Mouse (Mus musculus) midbrain, embryonic 13.5 days (tissue): ENCODE measurements around the gene Kirrel3. TPM values are rescaled to one million over a fixed set of nuclear protein-coding genes. Genes with fewer than 3 reads are reported as not detected.

Source experiments
- ATAC-seq: fragments of 200-750 bp; cut with Nextera tagmentation; 2 replicates; pipeline ENCODE4 v1.8.0; 2017; ENCODE audit warnings: mild to moderate bottlenecking, moderate TSS enrichment, moderate library complexity
- H3K27ac ChIP-seq: fragments of 300-500 bp; sonication (generic); 2 replicates; pipeline ENCODE4 v1.5.1; 2015; ENCODE audit warnings: inconsistent platforms, mild to moderate bottlenecking, moderate library complexity
- H3K27me3 ChIP-seq: fragments of 300-500 bp; sonication (generic); 2 replicates; pipeline ENCODE4 v1.6.1; 2015; ENCODE audit warnings: mild to moderate bottlenecking, inconsistent platforms
- H3K36me3 ChIP-seq: fragments of 300-500 bp; sonication (generic); 2 replicates; pipeline ENCODE4 v1.6.1; 2015; ENCODE audit warnings: mild to moderate bottlenecking, inconsistent platforms
- H3K4me1 ChIP-seq: fragments of 300-500 bp; sonication (generic); replicated peaks from 2 replicates; pipeline ENCODE4 v1.6.1; 2015; ENCODE audit warnings: inconsistent platforms
- H3K4me2 ChIP-seq: fragments of 300-500 bp; sonication (generic); replicated peaks from 2 replicates; pipeline ENCODE4 v1.6.1; 2015; ENCODE audit warnings: moderate library complexity, mild to moderate bottlenecking, inconsistent platforms
- H3K4me3 ChIP-seq: fragments of 300-500 bp; sonication (generic); replicated peaks from 2 replicates; pipeline ENCODE4 v1.5.1; 2015; ENCODE audit warnings: mild to moderate bottlenecking, inconsistent platforms
- H3K9ac ChIP-seq: fragments of 300-500 bp; sonication (generic); replicated peaks from 2 replicates; pipeline ENCODE4 v1.6.1; 2015; ENCODE audit warnings: mild to moderate bottlenecking, inconsistent platforms
- H3K9me3 ChIP-seq: fragments of 300-500 bp; sonication (generic); 2 replicates; pipeline ENCODE4 v1.6.1; 2016; ENCODE audit warnings: mild to moderate bottlenecking, inconsistent platforms
- WGBS: fragments of 180-500 bp; shearing (Covaris S2); methylation state at CpG from one replicate; pipeline ENCODE4 v1.1.7; 2015; 5-methylcytosine and 5-hydroxymethylcytosine counted together
- polyA plus RNA-seq: library from polyadenylated mRNA; unstranded; fragments of >200 nt; fragmentation: Nextera tagmentation; extraction: Ambion mirVana; gene quantifications from 2 replicates; pipeline ENCODE4 v1.2.1, GENCODE M21; 2015

Gene Kirrel3
- polyA plus RNA-seq, 1 experiment from 2014 or later = 24.0 TPM

DNA sequence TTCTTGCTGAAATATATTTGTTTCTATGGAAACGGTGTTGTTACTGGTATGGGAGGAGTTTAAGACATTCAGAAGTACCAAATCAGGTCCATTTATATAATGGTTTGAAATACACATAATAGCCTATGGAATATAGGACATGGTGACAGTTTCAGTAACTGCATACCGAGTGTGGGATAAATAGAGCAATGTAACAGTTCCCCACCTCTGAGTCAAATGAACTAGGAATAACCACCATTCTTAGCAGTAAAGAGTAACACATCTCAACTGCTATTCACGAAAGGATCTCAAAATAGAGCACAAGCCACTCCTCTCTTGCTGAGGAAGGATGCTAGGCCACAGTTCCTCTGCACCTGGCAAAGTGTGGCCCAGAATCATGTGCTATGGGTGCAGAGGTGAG is 434.4 kb downstream of the Kirrel3 start:
- Histone ChIP-seq H3K4me2 (no peak overlapping the region), H3K9me3 (no peaks in the 10 kb centered on the region), H3K4me3 (no peak overlapping the region), H3K9ac (no peak overlapping the region), H3K27ac (no peak overlapping the region), H3K4me1 (peaks cover 27% of the 10 kb centered on the region), H3K27me3 (no peaks in the 10 kb centered on the region), H3K36me3 (no peaks in the 10 kb centered on the region)
- 82% methylated on average over 3 of the region's 3 CpGs for WGBS
- ATAC-seq = no peak

DNA sequence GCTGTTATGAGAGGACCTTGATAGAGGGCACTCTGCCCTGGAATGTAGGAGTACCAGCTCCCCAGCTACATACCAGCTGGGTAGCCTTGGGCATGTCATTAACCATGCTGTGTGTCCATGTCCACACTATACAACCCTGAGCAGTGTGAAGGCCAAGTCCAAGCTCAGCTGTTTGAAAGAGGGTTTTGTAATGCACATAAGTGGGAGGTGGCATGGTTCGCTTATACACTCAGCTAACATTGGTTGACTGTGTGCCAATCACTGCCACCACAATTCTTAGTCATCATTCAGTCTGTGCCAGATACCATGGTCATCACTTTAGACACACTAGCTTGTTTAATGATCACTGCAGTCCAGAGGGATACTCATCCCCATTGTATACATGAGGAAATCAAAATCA is 436.2 kb downstream of the Kirrel3 start:
- 68% methylated on average over 1 of the region's 1 CpGs for WGBS
- Histone ChIP-seq H3K36me3 (no peaks in the 10 kb centered on the region), H3K27ac (no peak overlapping the region), H3K4me1 (peaks cover 27% of the 10 kb centered on the region), H3K9ac (no peak overlapping the region), H3K9me3 (no peaks in the 10 kb centered on the region), H3K27me3 (no peaks in the 10 kb centered on the region), H3K4me2 (no peak overlapping the region), H3K4me3 (no peak overlapping the region)
- ATAC-seq = peak; percentile 59

DNA sequence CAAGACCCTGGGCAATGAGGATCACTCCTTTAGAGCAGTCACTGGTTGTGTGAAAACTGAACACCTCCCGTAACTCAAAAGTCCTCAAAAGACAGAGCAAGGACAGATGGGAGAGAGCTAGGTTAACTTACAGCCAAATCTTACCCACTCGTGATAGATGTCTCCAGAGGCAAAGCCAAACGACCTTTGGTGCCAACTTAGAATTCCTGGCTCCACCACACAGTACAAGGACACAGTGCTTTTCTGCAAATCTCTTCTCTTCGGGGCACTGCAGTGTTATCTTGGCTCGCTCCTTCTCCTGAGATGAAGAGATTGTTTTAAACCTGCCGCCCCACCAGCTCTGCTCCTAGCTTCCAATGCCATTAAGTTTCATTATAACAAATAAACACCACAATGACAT is 437.0 kb downstream of the Kirrel3 start:
- no peak overlapping the region for H3K4me2 ChIP-seq
- H3K27me3 ChIP-seq = no peaks in the 10 kb centered on the region
- H3K4me3 ChIP-seq = no peak overlapping the region
- no peak overlapping the region for H3K9ac ChIP-seq
- peaks cover 27% of the 10 kb centered on the region for H3K4me1 ChIP-seq
- H3K36me3 ChIP-seq = no peaks in the 10 kb centered on the region
- no peak for ATAC-seq
- no peaks in the 10 kb centered on the region for H3K9me3 ChIP-seq
- WGBS = 86% methylated on average over 6 of the region's 6 CpGs
- H3K27ac ChIP-seq = no peak overlapping the region

DNA sequence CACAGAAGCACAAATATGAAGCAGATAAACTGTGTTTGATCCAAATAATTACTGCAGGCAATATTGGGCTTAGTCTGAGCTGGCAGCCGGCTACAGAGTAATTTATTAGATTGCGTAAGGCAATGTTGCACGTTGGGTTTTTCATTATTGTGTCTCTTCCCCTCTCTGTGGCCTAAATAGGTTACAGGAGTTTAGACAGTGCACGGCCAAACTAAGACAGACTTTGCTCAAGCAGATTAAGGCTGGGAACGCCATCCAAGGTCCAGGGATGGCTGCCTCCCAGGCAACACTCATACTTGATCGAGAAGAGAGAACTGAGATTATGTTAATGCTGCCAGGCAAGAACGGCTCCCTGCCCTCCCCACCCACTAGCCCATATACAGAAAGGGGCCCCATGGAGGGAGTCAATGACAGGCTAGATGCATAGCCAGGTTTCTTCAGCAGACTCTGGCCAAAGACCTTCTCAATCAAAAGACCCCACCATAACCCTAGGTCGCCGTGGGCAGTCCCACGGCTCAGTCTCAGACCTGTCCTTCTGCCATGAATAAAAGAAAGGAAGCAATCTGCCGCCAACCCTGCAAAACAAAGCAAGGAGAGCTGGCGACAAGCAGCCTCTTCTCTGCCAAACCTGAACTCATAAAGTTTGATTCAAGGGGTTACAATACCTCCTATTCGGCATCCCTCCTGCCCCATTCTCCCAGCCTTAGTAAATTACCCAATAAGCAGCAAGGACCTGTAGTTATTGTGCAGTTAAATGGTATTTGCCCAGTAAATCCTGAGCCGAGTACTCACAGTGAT is 437.6 kb downstream of the Kirrel3 start:
- peaks cover 27% of the 10 kb centered on the region for H3K4me1 ChIP-seq
- H3K4me2 ChIP-seq = no peak overlapping the region
- ATAC-seq = no peak; the same call in 1 of the 2 replicates
- no peak overlapping the region for H3K9ac ChIP-seq
- no peaks in the 10 kb centered on the region for H3K9me3 ChIP-seq
- H3K27ac ChIP-seq = no peak overlapping the region
- H3K36me3 ChIP-seq = no peaks in the 10 kb centered on the region
- 54% methylated on average over 14 of the region's 14 CpGs for WGBS
- H3K4me3 ChIP-seq = no peak overlapping the region
- H3K27me3 ChIP-seq = no peaks in the 10 kb centered on the region

DNA sequence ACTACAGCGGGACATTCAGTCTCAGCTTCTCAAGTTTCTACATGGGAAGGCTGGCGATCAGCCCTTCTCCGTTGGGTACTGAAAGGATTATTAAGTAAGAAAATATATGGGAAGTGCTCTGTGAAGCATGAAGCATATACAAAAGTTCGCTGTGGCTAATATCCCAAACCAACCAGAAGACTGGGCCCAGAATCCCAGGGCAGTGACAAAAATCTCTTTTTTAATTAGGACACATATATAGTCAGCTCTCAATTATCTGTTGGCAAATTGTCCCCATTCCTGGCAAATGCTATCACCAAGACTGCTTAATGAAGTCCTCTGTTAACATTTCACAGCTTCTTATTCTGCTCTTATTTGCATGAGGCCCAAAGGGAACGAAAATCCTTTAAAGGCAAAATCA is 439.9 kb downstream of the Kirrel3 start:
- no peak overlapping the region for H3K27ac ChIP-seq
- no peaks in the 10 kb centered on the region for H3K36me3 ChIP-seq
- ATAC-seq = no peak
- 81% methylated on average over 5 of the region's 5 CpGs for WGBS
- no peaks in the 10 kb centered on the region for H3K27me3 ChIP-seq
- H3K4me1 ChIP-seq = peaks cover 20% of the 10 kb centered on the region
- no peak overlapping the region for H3K9ac ChIP-seq
- H3K4me3 ChIP-seq = no peak overlapping the region
- H3K9me3 ChIP-seq = no peaks in the 10 kb centered on the region
- no peak overlapping the region for H3K4me2 ChIP-seq

DNA sequence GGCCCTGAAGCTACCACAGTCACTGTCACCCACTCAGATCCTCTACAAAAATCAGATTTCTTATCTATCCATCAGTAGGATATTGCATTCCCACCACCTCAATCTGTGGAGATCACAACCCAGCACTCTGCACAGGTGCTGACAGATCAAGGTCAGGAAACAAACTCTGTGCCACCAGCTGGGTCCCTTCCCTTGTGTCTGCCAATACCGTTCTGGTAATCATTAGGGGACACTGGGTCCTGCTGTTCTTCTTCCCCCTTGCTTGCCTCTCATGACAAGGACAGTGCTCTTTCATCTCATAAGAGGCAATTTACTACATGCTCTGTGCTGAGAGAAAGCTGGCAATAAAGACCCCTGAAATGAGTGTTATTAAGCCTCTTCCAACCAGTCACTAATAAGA is 444.7 kb downstream of the Kirrel3 start:
- 68% methylated on average over 1 of the region's 1 CpGs for WGBS
- no peak overlapping the region for H3K9ac ChIP-seq
- no peak overlapping the region for H3K4me2 ChIP-seq
- no peaks in the 10 kb centered on the region for H3K4me1 ChIP-seq
- no peaks in the 10 kb centered on the region for H3K27me3 ChIP-seq
- no peak overlapping the region for H3K27ac ChIP-seq
- ATAC-seq = no peak
- H3K36me3 ChIP-seq = no peaks in the 10 kb centered on the region
- no peak overlapping the region for H3K4me3 ChIP-seq
- no peaks in the 10 kb centered on the region for H3K9me3 ChIP-seq

DNA sequence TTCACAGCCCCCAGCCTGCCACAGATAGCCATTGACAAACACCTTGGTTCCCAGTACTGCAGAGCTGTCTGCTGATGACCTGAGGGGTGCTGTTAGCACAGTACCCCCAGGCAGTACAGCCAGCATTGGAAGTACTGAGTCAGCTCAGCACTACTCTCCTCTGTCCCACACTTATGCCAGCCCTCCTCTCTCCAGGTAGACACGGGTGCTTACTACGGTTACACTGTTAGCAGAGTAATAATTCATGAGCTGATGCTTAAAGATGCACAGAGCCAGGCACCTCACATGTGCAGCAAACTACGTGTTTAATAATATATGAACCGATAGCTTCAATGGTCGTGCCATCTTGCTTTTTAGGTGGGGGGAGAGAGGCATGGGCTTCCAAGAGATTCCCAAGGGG is 452.4 kb downstream of the Kirrel3 start:
- Histone ChIP-seq H3K9me3 (no peaks in the 10 kb centered on the region), H3K27me3 (no peaks in the 10 kb centered on the region), H3K9ac (no peak overlapping the region), H3K4me3 (no peak overlapping the region), H3K36me3 (no peaks in the 10 kb centered on the region), H3K27ac (no peak overlapping the region), H3K4me2 (no peak overlapping the region), H3K4me1 (peaks cover 12% of the 10 kb centered on the region)
- 81% methylated on average over 5 of the region's 5 CpGs for WGBS
- peak; percentile 69 for ATAC-seq

DNA sequence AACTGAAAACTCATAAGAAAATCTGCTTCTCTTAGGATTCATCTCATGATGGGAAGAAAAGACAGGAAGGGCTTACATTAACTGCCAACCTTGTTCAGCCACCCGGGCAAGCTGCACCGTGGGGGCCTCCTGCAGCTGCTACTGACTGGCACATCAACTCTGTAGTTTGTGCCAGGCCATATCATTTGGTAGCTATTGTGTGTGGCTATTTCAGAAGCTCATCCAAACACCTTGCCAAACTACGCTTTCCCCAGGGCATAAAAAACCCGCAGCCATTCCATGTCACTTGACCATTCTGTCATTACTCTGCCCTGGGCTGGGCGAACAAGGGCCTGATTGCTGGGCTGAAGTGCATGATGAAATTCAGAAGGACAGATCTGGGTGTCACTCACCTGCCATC is 453.9 kb downstream of the Kirrel3 start:
- Histone ChIP-seq H3K4me1 (peaks cover 14% of the 10 kb centered on the region), H3K27ac (no peak overlapping the region), H3K9me3 (no peaks in the 10 kb centered on the region), H3K36me3 (no peaks in the 10 kb centered on the region), H3K27me3 (no peaks in the 10 kb centered on the region), H3K4me2 (no peak overlapping the region), H3K9ac (no peak overlapping the region), H3K4me3 (no peak overlapping the region)
- WGBS = 90% methylated on average over 5 of the region's 5 CpGs
- no peak for ATAC-seq

DNA sequence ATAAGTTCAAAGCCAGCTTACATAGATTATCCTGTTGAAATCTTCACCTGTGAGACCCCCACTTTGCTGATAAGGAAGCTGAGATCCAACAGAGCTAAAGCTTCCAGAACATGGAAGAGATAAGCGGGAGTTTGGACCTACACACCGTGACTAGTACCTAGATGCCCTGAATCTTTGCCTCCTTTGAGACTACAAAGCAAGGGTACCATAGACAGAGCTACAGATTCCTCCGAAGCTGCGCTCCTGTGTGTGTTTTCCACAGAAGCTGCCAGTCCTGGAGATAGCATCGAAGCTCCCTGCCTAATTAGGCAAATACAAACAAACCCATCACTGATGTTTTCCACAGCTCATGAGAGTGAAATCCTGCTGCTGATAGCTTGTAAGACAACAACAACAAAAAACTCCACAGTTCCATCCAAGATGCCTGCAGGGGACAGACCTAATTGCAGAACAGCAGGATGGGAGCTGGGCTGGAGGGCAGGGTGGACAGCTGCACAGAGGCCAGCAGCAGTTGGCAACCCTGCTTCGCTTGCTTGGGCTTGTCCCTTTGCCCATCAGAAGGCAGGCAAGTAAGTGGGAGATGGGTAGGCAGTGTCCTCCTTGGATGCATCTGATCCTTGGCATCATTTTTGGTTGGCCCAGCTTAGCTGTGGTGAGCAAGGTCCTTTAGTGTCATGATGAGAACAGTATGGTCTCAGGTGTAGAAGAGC is 456.6 kb downstream of the Kirrel3 start:
- Histone ChIP-seq H3K27me3 (no peaks in the 10 kb centered on the region), H3K27ac (no peak overlapping the region), H3K36me3 (no peaks in the 10 kb centered on the region), H3K4me1 (peaks cover 23% of the 10 kb centered on the region), H3K9ac (no peak overlapping the region), H3K4me3 (no peak overlapping the region), H3K4me2 (no peak overlapping the region), H3K9me3 (no peaks in the 10 kb centered on the region)
- ATAC-seq = no peak
- WGBS = 86% methylated on average over 6 of the region's 6 CpGs

DNA sequence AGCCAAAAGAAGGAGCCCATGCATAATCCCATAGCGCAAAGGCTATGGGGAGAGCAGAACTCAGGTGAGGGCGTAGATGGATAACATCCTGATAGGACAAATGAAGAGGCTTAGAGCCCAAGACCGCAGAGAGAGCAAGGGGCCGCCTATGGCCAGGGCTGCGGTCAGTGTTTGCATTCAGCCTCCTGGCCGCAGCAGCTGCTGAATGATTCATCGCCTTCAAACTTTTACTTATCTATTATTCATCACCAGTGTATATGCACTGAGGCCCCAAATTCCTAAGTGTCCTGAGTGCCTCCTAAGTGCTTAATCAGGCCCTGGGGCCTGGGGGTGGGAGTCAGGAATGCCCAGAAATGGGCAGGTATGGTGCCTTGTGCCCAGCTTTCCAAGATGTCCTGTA is 457.3 kb downstream of the Kirrel3 start:
- ATAC-seq = no peak
- Histone ChIP-seq H3K4me2 (no peak overlapping the region), H3K27ac (no peak overlapping the region), H3K4me1 (peaks cover 24% of the 10 kb centered on the region), H3K9me3 (no peaks in the 10 kb centered on the region), H3K27me3 (no peaks in the 10 kb centered on the region), H3K4me3 (no peak overlapping the region), H3K36me3 (no peaks in the 10 kb centered on the region), H3K9ac (no peak overlapping the region)
- 81% methylated on average over 7 of the region's 7 CpGs for WGBS

DNA sequence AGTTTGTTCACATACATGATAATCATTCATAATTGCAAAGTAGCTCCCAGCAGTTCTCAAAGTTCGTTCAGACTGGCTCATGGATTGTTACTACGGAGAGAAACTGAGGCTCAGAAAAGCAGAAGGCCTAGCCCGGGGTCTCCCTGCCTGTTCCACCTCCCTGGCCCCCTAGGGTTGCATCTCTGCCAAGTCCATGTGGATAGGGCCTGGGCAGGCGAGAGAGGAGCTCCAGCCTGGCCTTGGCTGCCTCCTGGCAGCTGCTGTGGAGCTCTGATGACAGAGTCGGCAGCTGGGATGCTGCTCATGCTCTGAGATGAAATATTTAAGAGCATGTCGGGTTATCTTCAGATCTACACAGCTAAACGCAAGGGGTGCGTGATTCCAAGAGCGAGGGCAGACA is 459.6 kb downstream of the Kirrel3 start:
- no peaks in the 10 kb centered on the region for H3K9me3 ChIP-seq
- 70% methylated on average over 9 of the region's 9 CpGs for WGBS
- no peak overlapping the region for H3K9ac ChIP-seq
- H3K36me3 ChIP-seq = no peaks in the 10 kb centered on the region
- ATAC-seq = no peak
- H3K4me1 ChIP-seq = peaks cover 31% of the 10 kb centered on the region
- H3K27me3 ChIP-seq = no peaks in the 10 kb centered on the region
- no peak overlapping the region for H3K27ac ChIP-seq
- no peak overlapping the region for H3K4me3 ChIP-seq
- H3K4me2 ChIP-seq = no peak overlapping the region

DNA sequence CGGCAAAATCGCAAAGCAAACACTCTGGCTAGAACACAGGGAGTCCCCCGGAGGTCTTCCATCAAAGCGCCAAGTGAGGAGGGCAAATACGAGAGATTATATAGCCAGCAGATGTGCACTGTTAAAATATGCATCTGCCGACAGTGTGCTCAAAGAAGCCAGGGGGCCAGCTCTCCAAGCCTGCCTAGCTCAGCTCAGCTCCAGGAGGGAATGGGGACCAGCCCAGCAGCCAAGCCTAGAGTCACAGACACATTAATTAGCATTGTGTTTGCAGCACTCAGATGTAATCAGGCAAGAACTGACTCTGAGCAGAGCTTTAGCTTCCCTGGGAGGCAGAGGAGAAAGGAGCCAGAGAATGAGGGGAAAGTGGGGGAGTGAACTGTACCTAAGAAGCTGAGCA is 461.6 kb downstream of the Kirrel3 start:
- Histone ChIP-seq H3K9ac (no peak overlapping the region), H3K27ac (peak overlapping the region; percentile 36), H3K36me3 (no peaks in the 10 kb centered on the region), H3K9me3 (no peaks in the 10 kb centered on the region), H3K4me2 (no peak overlapping the region), H3K27me3 (no peaks in the 10 kb centered on the region), H3K4me1 (peaks cover 41% of the 10 kb centered on the region), H3K4me3 (no peak overlapping the region)
- ATAC-seq = peak; percentile 68
- WGBS = 20% methylated on average over 6 of the region's 6 CpGs
